Mouse (Mus musculus) limb, embryonic 15.5 days (tissue): ENCODE measurements around the gene Popdc3. TPM values are rescaled to one million over a fixed set of nuclear protein-coding genes. Genes with fewer than 3 reads are reported as not detected.
"Not testable (repeated sequence)": the region's sequence is repeated elsewhere in the genome, so short reads cannot be mapped to it uniquely, and the experiment has no call there.

Experiments used
- ATAC-seq: fragments of 200-750 bp; cut with Nextera tagmentation; 2 replicates; pipeline ENCODE4 v1.8.0; 2017; ENCODE audit warnings: low read depth, moderate TSS enrichment; ENCODE audit not compliant: insufficient number of reproducible peaks, low FRiP score, low TSS enrichment
- H3K27ac ChIP-seq: fragments of 300-500 bp; sonication (generic); 2 replicates; pipeline ENCODE4 v1.5.1; 2015; ENCODE audit warnings: moderate library complexity, mild to moderate bottlenecking, inconsistent platforms
- H3K27me3 ChIP-seq: fragments of 300-500 bp; sonication (generic); 2 replicates; pipeline ENCODE4 v1.6.1; 2015; ENCODE audit warnings: inconsistent platforms
- H3K36me3 ChIP-seq: fragments of 300-500 bp; sonication (generic); 2 replicates; pipeline ENCODE4 v1.6.1; 2015; ENCODE audit warnings: inconsistent platforms
- H3K4me1 ChIP-seq: fragments of 300-500 bp; sonication (generic); 2 replicates; pipeline ENCODE4 v1.6.1; 2015; ENCODE audit warnings: inconsistent platforms
- H3K4me2 ChIP-seq: fragments of 300-500 bp; sonication (generic); 2 replicates; pipeline ENCODE4 v1.6.1; 2015; ENCODE audit warnings: mild to moderate bottlenecking, inconsistent platforms
- H3K4me3 ChIP-seq: fragments of 300-500 bp; sonication (generic); 2 replicates; pipeline ENCODE4 v1.5.1; 2015; ENCODE audit warnings: mild to moderate bottlenecking, inconsistent platforms
- H3K9ac ChIP-seq: fragments of 300-500 bp; sonication (generic); 2 replicates; pipeline ENCODE4 v1.6.1; 2015; ENCODE audit warnings: inconsistent platforms
- H3K9me3 ChIP-seq: fragments of 300-500 bp; sonication (generic); 2 replicates; pipeline ENCODE4 v1.6.1; 2016; ENCODE audit warnings: inconsistent platforms
- WGBS: fragments of 180-500 bp; shearing (Covaris S2); methylation state at CpG from one replicate; pipeline ENCODE4 v1.1.7; 2015; 5-methylcytosine and 5-hydroxymethylcytosine counted together
- polyA plus RNA-seq: library from polyadenylated mRNA; unstranded; fragments of >200 nt; fragmentation: Nextera tagmentation; extraction: Ambion mirVana; gene quantifications from 2 replicates; pipeline ENCODE4 v1.2.1, GENCODE M21; 2015

Gene Popdc3
- polyA plus RNA-seq, 1 experiment from 2014 or later = 3.8 TPM

DNA sequence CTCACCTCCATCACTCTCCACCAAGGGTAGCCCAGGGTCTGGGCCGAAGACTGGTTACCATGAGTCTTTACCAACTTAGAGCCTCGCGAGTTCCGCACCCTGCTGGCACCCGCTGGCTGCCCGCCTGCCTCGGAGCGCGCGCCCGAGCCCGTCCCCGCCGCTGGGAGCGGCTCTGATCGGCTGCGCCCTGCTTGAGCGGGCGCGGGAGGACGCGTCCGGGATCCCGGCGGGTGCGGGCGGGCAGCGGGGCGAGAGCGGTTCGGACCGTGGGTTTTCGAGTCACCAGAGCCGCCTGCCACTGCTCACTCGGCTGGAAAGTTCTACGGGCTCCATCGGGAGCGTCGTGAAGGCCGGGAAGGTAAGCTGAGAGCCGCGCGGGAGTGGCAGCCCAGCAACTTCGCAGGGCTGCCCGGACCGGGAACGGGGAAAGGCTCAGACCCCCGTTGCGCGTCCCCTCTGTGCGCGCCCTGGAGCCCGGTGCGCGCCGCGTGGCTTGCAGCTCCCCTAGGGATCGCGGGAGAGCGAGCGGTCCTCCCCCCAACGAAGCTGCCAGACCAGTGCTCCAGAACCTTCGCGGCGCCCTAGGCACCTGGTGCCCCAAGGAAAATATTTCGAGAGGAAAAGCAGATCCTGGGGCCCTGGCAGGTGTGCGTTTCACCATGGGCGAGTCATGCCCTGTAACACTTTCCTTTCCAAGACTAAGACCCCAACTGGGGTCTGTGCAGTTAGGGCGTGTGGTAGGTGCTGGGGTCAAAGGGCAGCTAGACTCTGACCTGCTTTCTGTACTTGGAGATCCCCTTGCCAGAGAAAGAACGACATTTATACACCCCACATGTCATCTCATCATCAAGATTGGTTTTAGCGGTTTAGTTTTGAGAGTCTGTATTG lies 111.6 kb downstream of the Popdc3 start:
- Histone ChIP-seq H3K4me1 (peaks cover 12% of the 10 kb centered on the region; the same call in 1 of the 2 replicates), H3K9me3 (no peaks in the 10 kb centered on the region), H3K36me3 (no peaks in the 10 kb centered on the region), H3K9ac (peak overlapping the region; percentile 57), H3K27me3 (peaks cover 21% of the 10 kb centered on the region), H3K4me2 (peak overlapping the region; percentile 93), H3K27ac (no peak overlapping the region), H3K4me3 (peak overlapping the region; percentile 58)
- ATAC-seq = no peak
- under 1% methylated on average over 71 of the region's 71 CpGs for WGBS

DNA sequence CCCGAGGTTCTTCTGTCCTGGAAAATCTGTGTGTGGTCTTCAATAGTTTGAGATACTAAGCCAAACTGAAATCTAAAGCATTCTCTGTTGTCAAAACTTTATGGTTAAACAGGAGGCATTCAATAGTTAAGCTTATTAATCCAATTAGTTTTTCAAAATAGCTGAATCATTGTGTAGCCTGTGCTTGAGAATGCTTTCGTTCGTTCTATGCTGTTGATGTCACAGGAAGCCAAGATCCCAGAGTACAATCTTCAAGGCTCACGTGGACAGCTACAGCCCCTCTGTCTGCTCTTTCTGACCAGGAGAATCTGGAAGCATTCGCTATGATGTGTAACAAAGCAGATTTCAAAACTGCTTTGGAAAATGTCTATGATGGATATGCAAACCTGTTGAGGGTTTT lies 112.7 kb downstream of the Popdc3 start:
- WGBS = 66% methylated on average over 5 of the region's 5 CpGs
- H3K4me2 ChIP-seq = no peak overlapping the region
- H3K9ac ChIP-seq = no peak overlapping the region
- H3K27ac ChIP-seq = no peak overlapping the region
- peaks cover 21% of the 10 kb centered on the region for H3K27me3 ChIP-seq
- no peak for ATAC-seq
- no peaks in the 10 kb centered on the region for H3K9me3 ChIP-seq
- no peaks in the 10 kb centered on the region for H3K36me3 ChIP-seq
- peaks cover 12% of the 10 kb centered on the region; the same call in 1 of the 2 replicates for H3K4me1 ChIP-seq
- H3K4me3 ChIP-seq = no peak overlapping the region

DNA sequence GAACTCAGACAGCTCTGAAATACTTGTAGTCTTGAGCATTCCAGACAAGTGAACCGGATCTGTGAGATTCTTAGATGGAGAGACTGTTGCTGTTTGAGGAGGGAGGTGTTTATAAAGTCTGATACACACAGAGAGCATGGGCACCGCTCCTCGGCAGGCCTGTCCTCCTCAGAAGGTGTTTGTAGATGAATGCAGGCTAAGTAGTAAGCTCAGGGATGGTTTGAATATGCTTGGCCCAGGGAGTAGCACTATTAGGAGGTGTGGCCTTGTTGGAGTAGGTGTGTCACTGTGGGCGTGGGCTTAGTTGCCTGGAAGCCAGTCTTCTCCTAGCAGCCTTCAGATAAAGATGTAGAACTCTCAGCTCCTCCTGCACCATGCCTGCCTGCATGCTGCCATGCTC lies 114.3 kb downstream of the Popdc3 start:
- H3K9me3 ChIP-seq, H3K4me3 ChIP-seq, H3K9ac ChIP-seq, H3K36me3 ChIP-seq, H3K27ac ChIP-seq, ATAC-seq, H3K4me2 ChIP-seq: not testable (repeated sequence)
- 65% methylated on average over 4 of the region's 4 CpGs for WGBS
- peaks cover 12% of the 10 kb centered on the region; the same call in 1 of the 2 replicates for H3K4me1 ChIP-seq
- H3K27me3 ChIP-seq = peaks cover 21% of the 10 kb centered on the region

DNA sequence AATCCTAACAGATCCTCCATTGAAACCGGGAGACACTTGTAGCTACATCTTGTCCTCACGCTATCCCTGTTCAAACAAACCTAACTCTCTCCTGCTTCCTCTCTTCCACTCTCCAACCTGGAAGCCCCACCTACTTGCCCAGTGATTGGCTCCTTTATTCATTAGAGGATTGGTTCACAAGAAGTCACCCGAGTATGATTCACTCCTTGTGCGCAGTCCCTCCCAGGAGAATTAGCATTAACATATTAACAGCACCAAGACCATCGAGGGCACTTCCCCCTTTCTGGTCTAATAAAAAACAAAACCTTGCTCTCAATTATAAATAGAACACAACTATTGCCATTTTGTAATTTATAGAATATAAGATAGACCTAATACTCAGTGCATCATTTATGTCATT lies 117.2 kb downstream of the Popdc3 start:
- no peak for ATAC-seq
- H3K9me3 ChIP-seq = no peaks in the 10 kb centered on the region
- 76% methylated on average over 5 of the region's 5 CpGs for WGBS

DNA sequence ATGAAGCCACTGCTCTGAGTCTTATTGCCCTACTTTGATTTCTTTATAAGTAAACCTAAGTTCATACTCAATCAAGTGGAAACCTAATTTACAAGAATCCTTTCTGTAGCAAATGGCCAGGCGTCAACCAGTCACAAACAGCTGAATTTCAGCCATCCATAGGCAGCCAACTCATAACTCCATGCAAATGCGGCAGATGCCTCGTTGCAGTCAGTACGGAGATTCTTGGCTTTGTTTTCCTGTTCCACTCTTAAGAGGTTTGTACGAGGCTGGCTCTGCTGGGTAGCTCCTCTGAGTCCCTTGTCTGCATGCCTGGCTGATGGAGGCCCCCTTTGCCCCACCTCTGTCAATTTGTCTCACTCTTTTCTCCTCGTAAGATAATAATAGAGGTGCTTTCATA lies 120.6 kb downstream of the Popdc3 start:
- Histone ChIP-seq H3K4me2 (no peak overlapping the region), H3K36me3 (no peaks in the 10 kb centered on the region), H3K27ac (no peak overlapping the region), H3K9me3 (no peaks in the 10 kb centered on the region), H3K27me3 (no peaks in the 10 kb centered on the region), H3K9ac (no peak overlapping the region), H3K4me1 (no peaks in the 10 kb centered on the region), H3K4me3 (no peak overlapping the region)
- WGBS = 66% methylated on average over 6 of the region's 6 CpGs
- no peak for ATAC-seq

More for the DNA sequence above, 117.2 kb downstream of the Popdc3 start:
- Histone ChIP-seq H3K4me3 (no peak overlapping the region), H3K9ac (no peak overlapping the region), H3K27me3 (peaks cover 2% of the 10 kb centered on the region; the same call in 1 of the 2 replicates), H3K27ac (no peak overlapping the region), H3K4me1 (no peaks in the 10 kb centered on the region), H3K36me3 (no peaks in the 10 kb centered on the region), H3K4me2 (no peak overlapping the region)

DNA sequence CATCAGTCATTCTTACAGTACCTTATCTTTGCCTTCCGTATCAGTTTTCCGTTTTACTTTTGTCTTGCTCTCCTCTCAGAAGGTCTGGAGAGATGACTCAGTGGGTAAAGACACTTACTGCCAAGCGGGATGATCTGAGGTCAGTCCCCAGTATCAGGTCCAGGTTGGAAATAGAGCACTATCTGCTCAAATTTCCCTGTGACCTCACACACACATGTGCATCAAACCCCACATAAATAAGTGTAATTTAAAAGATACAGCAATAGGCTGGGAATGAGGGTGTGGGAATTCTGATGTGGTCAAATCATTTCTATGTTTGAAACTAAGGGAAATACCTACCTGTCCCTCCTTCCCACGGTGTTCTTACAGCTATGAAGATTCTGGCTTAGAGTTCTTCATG lies 121.6 kb downstream of the Popdc3 start:
- H3K9ac ChIP-seq = no peak overlapping the region
- no peaks in the 10 kb centered on the region for H3K36me3 ChIP-seq
- H3K9me3 ChIP-seq = no peaks in the 10 kb centered on the region
- H3K4me2 ChIP-seq = no peak overlapping the region
- no peak for ATAC-seq
- H3K27me3 ChIP-seq = no peaks in the 10 kb centered on the region
- H3K4me1 ChIP-seq = no peaks in the 10 kb centered on the region
- WGBS = 91% methylated on average over 4 of the region's 4 CpGs
- no peak overlapping the region for H3K27ac ChIP-seq
- no peak overlapping the region for H3K4me3 ChIP-seq

DNA sequence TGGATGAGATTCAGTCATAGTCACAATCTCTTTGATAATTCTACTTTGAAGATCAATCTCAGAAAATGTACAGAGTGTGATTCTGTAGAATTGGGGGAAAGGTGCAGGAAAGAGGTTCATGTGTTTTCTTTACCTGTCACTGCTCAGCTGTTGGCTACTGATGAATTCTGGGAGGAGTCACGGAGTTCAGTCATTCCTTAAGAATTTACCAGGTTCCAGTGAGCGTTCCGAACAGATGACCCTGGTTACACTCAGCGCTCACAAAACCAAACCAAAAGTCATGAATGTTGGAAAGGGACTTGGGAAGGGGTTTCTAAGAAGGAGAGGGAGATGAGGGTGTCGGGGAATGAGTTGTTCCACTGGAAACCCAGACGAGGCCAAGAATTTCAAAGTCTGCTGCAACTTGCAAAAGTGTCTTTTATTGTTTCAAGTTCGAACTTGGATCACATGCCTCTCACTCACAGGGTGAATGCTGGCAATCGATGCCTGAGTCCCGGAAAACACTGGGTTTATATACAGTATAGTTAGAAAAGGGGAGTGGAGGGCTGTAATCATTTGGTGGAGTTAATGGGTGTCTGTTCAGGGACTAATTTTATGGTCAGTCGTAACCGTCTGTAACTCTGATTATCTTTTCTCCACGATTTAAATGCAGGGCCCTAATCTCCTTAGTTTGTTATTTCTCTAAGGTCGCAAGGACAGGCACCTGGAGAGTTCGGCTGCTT lies 125.6 kb downstream of the Popdc3 start:
- no peak overlapping the region for H3K4me3 ChIP-seq
- no peak overlapping the region for H3K4me2 ChIP-seq
- 30% methylated on average over 14 of the region's 14 CpGs for WGBS
- no peaks in the 10 kb centered on the region for H3K36me3 ChIP-seq
- H3K27ac ChIP-seq = no peak overlapping the region
- no peak for ATAC-seq
- no peaks in the 10 kb centered on the region for H3K4me1 ChIP-seq
- no peaks in the 10 kb centered on the region for H3K27me3 ChIP-seq
- no peak overlapping the region for H3K9ac ChIP-seq
- H3K9me3 ChIP-seq = no peaks in the 10 kb centered on the region

DNA sequence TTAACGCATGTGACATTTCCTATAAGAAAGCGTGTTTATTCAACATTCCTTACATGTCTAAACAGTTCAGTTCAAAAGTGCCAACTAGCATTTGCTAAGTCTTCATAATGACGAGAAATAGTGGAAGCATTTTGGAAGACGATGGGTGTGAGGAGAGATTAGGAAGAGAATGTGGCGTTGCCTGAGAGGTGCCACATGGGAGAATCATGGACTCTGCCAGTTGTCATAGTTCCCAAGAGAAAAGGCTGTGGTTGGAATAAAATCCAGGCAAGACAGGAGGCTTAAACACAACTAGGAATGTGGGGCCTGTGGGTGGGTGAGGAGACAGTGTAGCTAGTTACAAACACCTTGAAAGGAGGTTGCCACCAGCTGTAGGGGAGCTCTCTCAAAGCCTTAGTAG lies 127.3 kb downstream of the Popdc3 start:
- H3K4me2 ChIP-seq = no peak overlapping the region
- H3K27ac ChIP-seq = no peak overlapping the region
- no peaks in the 10 kb centered on the region for H3K27me3 ChIP-seq
- H3K9ac ChIP-seq = no peak overlapping the region
- H3K4me3 ChIP-seq = no peak overlapping the region
- 71% methylated on average over 5 of the region's 5 CpGs for WGBS
- H3K4me1 ChIP-seq = no peaks in the 10 kb centered on the region
- H3K36me3 ChIP-seq = no peaks in the 10 kb centered on the region
- no peak for ATAC-seq
- H3K9me3 ChIP-seq = no peaks in the 10 kb centered on the region

DNA sequence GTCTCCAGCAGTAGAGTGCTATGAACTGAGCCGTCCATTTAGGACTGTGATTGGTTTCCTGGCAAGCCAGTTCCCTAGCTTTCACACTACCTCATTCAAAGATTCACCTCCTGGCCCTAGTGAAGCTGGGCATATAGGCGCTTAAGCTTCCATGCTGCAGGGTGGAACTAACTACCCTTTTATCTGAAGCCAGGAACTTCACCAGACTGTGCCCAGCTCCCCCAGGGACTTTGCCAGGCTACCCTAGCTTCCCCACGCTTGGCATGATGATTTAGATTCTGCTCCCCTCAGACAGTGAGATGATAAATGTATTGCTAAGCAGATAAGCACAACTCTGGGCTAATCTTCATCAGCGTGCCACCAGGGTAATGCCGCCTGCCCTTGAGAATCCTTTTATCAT lies 133.2 kb downstream of the Popdc3 start:
- no peaks in the 10 kb centered on the region for H3K36me3 ChIP-seq
- no peaks in the 10 kb centered on the region for H3K27me3 ChIP-seq
- no peak overlapping the region for H3K4me3 ChIP-seq
- no peak overlapping the region for H3K4me2 ChIP-seq
- no peak overlapping the region for H3K9ac ChIP-seq
- WGBS = 76% methylated on average over 5 of the region's 5 CpGs
- peak overlapping the region; percentile 57 for H3K27ac ChIP-seq
- ATAC-seq = no peak
- H3K4me1 ChIP-seq = no peaks in the 10 kb centered on the region
- H3K9me3 ChIP-seq = no peaks in the 10 kb centered on the region

DNA sequence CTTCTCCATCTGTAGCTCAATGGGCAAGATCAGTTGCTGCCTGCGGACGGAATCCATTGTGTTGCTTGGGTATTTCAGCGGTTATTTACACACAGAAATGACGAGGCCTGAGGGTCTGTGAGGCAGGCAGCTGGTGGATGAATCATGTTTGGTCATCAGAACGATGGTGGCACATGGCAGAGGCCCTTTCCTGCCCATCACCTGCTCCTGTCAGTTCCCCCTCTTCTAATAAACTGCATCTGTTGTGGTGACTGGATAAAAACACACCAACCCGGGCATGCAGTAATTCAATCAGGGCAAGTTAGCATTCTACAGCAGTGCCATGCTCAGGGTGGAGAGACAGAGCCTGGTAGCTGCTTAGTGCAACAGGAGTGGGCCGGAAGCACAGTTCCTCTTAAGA lies 133.7 kb downstream of the Popdc3 start:
- Histone ChIP-seq H3K9me3 (no peaks in the 10 kb centered on the region), H3K36me3 (no peaks in the 10 kb centered on the region), H3K27ac (no peak overlapping the region), H3K4me1 (no peaks in the 10 kb centered on the region), H3K4me3 (no peak overlapping the region), H3K4me2 (no peak overlapping the region), H3K27me3 (no peaks in the 10 kb centered on the region), H3K9ac (no peak overlapping the region)
- WGBS = 64% methylated on average over 7 of the region's 7 CpGs
- peak; percentile 70; the same call in 1 of the 2 replicates for ATAC-seq

DNA sequence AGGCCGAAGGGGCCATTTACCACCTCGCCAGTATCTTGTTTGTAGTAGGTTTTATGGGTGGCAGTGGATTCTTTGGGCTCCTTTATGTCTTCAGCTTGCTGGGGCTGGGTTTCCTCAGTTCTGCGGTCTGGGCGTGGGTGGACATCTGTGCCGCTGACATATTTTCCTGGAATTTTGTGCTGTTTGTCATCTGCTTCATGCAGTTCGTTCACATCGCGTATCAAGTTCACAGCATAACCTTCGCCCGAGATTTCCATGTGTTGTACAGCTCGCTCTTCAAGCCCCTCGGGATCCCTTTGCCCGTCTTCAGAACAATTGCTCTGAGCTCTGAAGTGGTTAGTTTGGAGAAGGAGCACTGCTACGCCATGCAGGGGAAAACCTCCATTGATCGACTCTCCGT lies 137.0 kb downstream of the Popdc3 start:
- Histone ChIP-seq H3K9me3 (no peaks in the 10 kb centered on the region), H3K27ac (no peak overlapping the region), H3K27me3 (no peaks in the 10 kb centered on the region), H3K9ac (no peak overlapping the region), H3K4me3 (no peak overlapping the region), H3K4me1 (no peaks in the 10 kb centered on the region), H3K4me2 (no peak overlapping the region), H3K36me3 (no peaks in the 10 kb centered on the region)
- 76% methylated on average over 16 of the region's 16 CpGs for WGBS
- no peak for ATAC-seq

DNA sequence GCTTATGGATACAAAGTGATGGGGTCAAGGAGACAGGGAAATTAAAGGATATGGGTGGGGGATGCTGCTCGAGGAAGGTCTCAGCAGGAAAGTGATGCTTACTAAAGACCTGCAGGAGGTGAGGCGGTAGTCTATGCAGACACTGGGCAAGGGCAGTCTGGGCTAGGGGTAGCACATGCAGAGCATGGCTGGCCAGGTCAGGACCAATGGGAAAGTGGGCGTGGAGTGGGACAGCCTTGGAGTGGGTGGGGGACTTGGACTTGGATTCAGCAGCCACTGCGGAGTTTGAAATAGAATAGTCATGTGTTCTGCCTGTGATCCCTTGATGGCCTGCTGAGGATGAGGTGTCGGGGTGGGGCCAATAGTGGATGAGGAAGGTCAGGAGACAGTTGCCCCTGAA lies 141.0 kb downstream of the Popdc3 start:
- ATAC-seq = no peak
- 86% methylated on average over 5 of the region's 5 CpGs for WGBS
- no peak overlapping the region for H3K9ac ChIP-seq
- H3K9me3 ChIP-seq = no peaks in the 10 kb centered on the region
- no peak overlapping the region for H3K4me2 ChIP-seq
- no peaks in the 10 kb centered on the region for H3K4me1 ChIP-seq
- H3K27me3 ChIP-seq = no peaks in the 10 kb centered on the region
- no peak overlapping the region for H3K27ac ChIP-seq
- no peaks in the 10 kb centered on the region for H3K36me3 ChIP-seq
- H3K4me3 ChIP-seq = no peak overlapping the region
